In genomic region chr10:58393026-58394014, GRCm38 (mm10) we compare ENCODE assay signal across 8 mouse cellular contexts. TPM values are rescaled to one million over a fixed set of nuclear protein-coding genes. Genes with fewer than 3 reads are reported as not detected.
A peak's percentile ranks its signal among the peaks of the same experiment; 100 is the strongest.
DNase-seq lines count a peak whose midpoint lies in the region; ATAC-seq and TF ChIP-seq lines count a peak whose summit lies in the region.

No protein-coding gene starts in this region.

- peak overlapping the region; percentile 90 for H3K27ac ChIP-seq in gastrocnemius, adult 2 months
- peak overlapping the region; percentile 98 for H3K27ac ChIP-seq in heart, embryonic 16.5 days (ENCODE audit: low read length)
- H3K27ac ChIP-seq in hindbrain, postnatal 0 days = no peak overlapping the region
- H3K27ac ChIP-seq in forebrain, embryonic 13.5 days = no peak overlapping the region

- no peak for DNase-seq in gastrocnemius, adult 2 months
- no peak for DNase-seq in gastrocnemius, postnatal 25 days
- DNase-seq in CD4-positive helper T cell, adult 2 months (ENCODE audit: low read depth, low spot score) = peak; percentile 73
- DNase-seq in lung, postnatal 25 days (ENCODE audit: low spot score) = peak; percentile 45
- no peak for DNase-seq in hindbrain, postnatal 0 days (ENCODE audit: low spot score)
- no peak for DNase-seq in gastrocnemius, postnatal 36 days

- TF ChIP-seq CTCF in gastrocnemius, adult 2 months (IDR thresholded peaks at IDR 0.05) = no peak
- TF ChIP-seq CTCF in hindbrain, postnatal 0 days (IDR thresholded peaks at IDR 0.05; ENCODE audit: low read depth) = no peak

- peak overlapping the region; percentile 66; the same call in 1 of the 2 replicates for H3K4me3 ChIP-seq in gastrocnemius, adult 2 months
- no peak overlapping the region for H3K4me3 ChIP-seq in heart, embryonic 16.5 days (ENCODE audit: low read length)
- no peak overlapping the region for H3K4me3 ChIP-seq in hindbrain, postnatal 0 days (ENCODE audit: low read length)
- no peak overlapping the region for H3K4me3 ChIP-seq in forebrain, embryonic 13.5 days

- ATAC-seq in heart, embryonic 16.5 days (replicated peaks; ENCODE audit: extremely low read depth, insufficient read depth, low FRiP score) = no peak
- ATAC-seq in hindbrain, postnatal 0 days = no peak
- no peak for ATAC-seq in forebrain, embryonic 13.5 days

- no peaks in the 10 kb centered on the region for H3K27me3 ChIP-seq in heart, embryonic 16.5 days (ENCODE audit: control insufficient read depth, insufficient read depth, low read length)
- H3K27me3 ChIP-seq in hindbrain, postnatal 0 days (ENCODE audit: insufficient read depth, low read length) = no peaks in the 10 kb centered on the region
- H3K27me3 ChIP-seq in forebrain, embryonic 13.5 days = no peaks in the 10 kb centered on the region

- peaks cover 44% of the 10 kb centered on the region for H3K4me1 ChIP-seq in heart, embryonic 16.5 days (ENCODE audit: control insufficient read depth, insufficient read depth, low read length)
- 0 out of 2 replicates have a peak, but pooled peaks cover 5% of the 10 kb centered on the region for H3K4me1 ChIP-seq in hindbrain, postnatal 0 days (ENCODE audit: insufficient read depth, low read length)
- H3K4me1 ChIP-seq in forebrain, embryonic 13.5 days = 0 out of 2 replicates have a peak, but pooled peaks cover 4% of the 10 kb centered on the region

- intact Hi-C loops in gastrocnemius, adult 2 months (cut with DNase I) = no loop called here
- intact Hi-C loops in gastrocnemius, postnatal 36 days (cut with DNase I) = no loop called here

- no peaks in the 10 kb centered on the region for H3K9me3 ChIP-seq in heart, embryonic 16.5 days (replicated peaks; ENCODE audit: control insufficient read depth, low read length)
- no peaks in the 10 kb centered on the region for H3K9me3 ChIP-seq in hindbrain, postnatal 0 days (ENCODE audit: low read length)
- H3K9me3 ChIP-seq in forebrain, embryonic 13.5 days (replicated peaks) = no peaks in the 10 kb centered on the region

- H3K36me3 ChIP-seq in heart, embryonic 16.5 days (ENCODE audit: control insufficient read depth, insufficient read depth) = no peaks in the 10 kb centered on the region
- H3K36me3 ChIP-seq in hindbrain, postnatal 0 days (ENCODE audit: insufficient read depth, low read length) = no peaks in the 10 kb centered on the region
- no peaks in the 10 kb centered on the region for H3K36me3 ChIP-seq in forebrain, embryonic 13.5 days (ENCODE audit: poor library complexity, severe bottlenecking)

- H3K9ac ChIP-seq in heart, embryonic 16.5 days (ENCODE audit: low read length) = peak overlapping the region; percentile 21; the same call in 1 of the 2 replicates
- H3K9ac ChIP-seq in hindbrain, postnatal 0 days (replicated peaks; ENCODE audit: low read length) = no peak overlapping the region
- no peak overlapping the region for H3K9ac ChIP-seq in forebrain, embryonic 13.5 days

- WGBS in heart, embryonic 16.5 days = 33% methylated on average over 7 of the region's 7 CpGs
- WGBS in hindbrain, postnatal 0 days = 87% methylated on average over 7 of the region's 7 CpGs
- WGBS in forebrain, embryonic 13.5 days = 90% methylated on average over 7 of the region's 7 CpGs

- peak overlapping the region; percentile 70 for H3K4me2 ChIP-seq in heart, embryonic 16.5 days (ENCODE audit: low read depth, low read length)
- H3K4me2 ChIP-seq in hindbrain, postnatal 0 days (ENCODE audit: low read depth, low read length) = no peak overlapping the region
- H3K4me2 ChIP-seq in forebrain, embryonic 13.5 days = no peak overlapping the region

RNA-seq across cellular contexts. Expression of gene Ranbp2, which starts 53.4 kb away (rescaled TPM):
- 10 to 100 TPM; 48.5 to 48.9 TPM for total RNA-seq in gastrocnemius, adult 2 months (2021)
- total RNA-seq in gastrocnemius, postnatal 25 days (2021) = 10 to 100 TPM; 39.5 to 40.1 TPM
- polyA plus RNA-seq in heart, embryonic 16.5 days (2015; fragmentation: Nextera tagmentation; extraction: Ambion mirVana) = 14.0 and 15.4 TPM in 2 replicates
- 32.1 and 32.6 TPM in 2 replicates for total RNA-seq in hindbrain, postnatal 0 days (2014; rRNA removed)
- 12.9 and 13.5 TPM in 2 replicates for polyA plus RNA-seq in hindbrain, postnatal 0 days (2015; fragmentation: Nextera tagmentation; extraction: Ambion mirVana)
- 10 to 100 TPM; 36.3 to 41.8 TPM for total RNA-seq in gastrocnemius, postnatal 36 days (2021)
- 20.2 and 23.3 TPM in 2 replicates for polyA plus RNA-seq in forebrain, embryonic 13.5 days (2015; fragmentation: Nextera tagmentation; extraction: Ambion mirVana)

Comparison
In these comparisons a context has a peak if more than half of its experiments do, and no peak if none do; other contexts are left out.
1. DNase-seq: peak in CD4-positive helper T cell, adult 2 months (single experiment) and lung, postnatal 25 days (single experiment); none in gastrocnemius, adult 2 months (single experiment), gastrocnemius, postnatal 25 days (single experiment), hindbrain, postnatal 0 days (single experiment) and gastrocnemius, postnatal 36 days (0 of 2).
2. H3K27ac ChIP-seq: peak in gastrocnemius, adult 2 months (single experiment) and heart, embryonic 16.5 days (single experiment); none in hindbrain, postnatal 0 days (single experiment) and forebrain, embryonic 13.5 days (single experiment).